Mouse (Mus musculus) kidney, adult 11 months (tissue): Measurements from ENCODE around the gene Aig1.

Source experiments
- DNase-seq: peaks from one replicate; pipeline ENCODE4 v3.0.0; 2022

Aig1 gene

DNA sequence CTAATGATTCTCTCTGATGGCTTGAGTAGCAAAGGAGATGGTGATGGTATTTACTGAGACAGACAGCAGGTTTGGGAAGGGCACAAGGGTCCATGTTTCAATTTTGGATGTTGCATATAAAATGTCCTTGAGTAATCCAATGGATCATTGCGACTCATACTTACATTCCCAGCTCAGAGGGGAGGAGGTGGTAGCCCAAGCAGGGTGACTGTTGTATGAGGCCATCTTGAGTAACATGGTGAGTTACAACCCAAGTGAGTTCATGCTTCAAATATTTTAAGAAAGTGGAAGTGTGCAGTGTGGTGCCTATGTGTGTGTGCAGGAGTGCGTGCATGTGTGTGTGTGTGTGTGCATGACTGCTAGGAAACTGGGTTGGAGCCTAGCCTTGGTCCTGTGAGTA is 93.4 kb downstream of the Aig1 start:
- DNase-seq, result no peak

GRCm38 (mm10) chr10:13774910-13775309 is 93.9 kb downstream of the Aig1 start:
- DNase-seq, result no peak

DNA sequence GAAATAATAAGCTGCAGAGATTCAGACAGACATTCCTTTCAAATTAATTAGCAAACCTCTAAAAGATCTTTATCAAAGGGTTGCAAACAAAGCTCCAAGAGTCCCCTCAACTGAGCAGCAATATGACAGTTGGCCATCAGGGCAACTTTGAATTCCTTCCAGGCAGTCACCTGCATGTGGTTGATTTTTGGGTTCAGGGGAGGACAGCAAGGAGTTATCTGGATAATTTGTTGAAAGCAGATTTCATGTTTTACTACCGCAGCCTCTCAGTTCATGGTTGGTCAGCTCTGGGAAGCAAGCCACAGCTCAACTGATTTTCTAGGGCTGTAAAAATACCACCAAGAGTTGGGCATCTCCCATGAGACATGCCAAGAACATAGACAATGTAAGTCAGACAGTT is 98.1 kb downstream of the Aig1 start:
- DNase-seq, result no peak

- DNase-seq, result no peak
Observed at GRCm38 (mm10) chr10:13769789-13770188, 99.0 kb downstream of the Aig1 start.

DNA sequence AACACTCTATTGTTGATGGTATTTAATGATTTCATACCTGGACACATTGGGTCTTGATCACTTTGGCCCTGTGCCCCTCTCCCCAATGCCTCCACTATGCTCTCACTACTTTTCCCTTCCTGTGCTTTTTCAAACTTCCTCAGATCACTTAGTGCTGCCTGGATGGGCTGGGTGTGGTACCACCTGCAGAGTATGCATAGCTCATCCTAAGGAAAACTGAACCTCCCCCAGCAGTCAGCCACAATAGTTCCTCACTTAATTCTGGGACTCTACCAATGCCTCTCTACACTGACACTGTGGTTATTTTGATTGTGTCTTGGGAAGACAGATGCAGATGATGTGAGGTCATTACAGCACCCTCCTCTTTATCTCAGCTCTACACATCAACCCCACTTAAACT is 99.9 kb downstream of the Aig1 start:
- DNase-seq, result no peak

DNA sequence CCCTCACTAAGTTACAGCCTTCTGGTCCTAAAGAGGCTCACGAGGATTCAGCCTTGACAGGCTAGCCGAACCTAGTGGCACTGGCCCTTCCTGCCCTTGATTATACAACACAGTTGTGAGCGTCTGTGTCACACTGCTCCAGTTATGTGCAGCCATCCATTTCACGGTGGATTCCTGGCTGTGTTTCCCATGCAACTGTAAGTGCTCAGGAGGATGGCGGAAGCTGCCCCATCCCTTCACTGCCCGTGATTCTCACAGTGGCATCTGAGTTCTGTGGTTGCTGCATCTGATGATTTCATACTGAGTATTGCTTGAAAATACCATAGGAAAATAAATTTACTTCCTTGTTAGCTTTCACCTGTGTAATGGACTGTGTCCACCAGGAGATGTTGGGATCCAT is 101.7 kb downstream of the Aig1 start:
- peak; percentile 12 for DNase-seq

- no peak for DNase-seq
Observed at GRCm38 (mm10) chr10:13763151-13763550, 105.6 kb downstream of the Aig1 start.

- DNase-seq, result no peak
Observed at GRCm38 (mm10) chr10:13754712-13755111, 114.1 kb downstream of the Aig1 start.

DNA sequence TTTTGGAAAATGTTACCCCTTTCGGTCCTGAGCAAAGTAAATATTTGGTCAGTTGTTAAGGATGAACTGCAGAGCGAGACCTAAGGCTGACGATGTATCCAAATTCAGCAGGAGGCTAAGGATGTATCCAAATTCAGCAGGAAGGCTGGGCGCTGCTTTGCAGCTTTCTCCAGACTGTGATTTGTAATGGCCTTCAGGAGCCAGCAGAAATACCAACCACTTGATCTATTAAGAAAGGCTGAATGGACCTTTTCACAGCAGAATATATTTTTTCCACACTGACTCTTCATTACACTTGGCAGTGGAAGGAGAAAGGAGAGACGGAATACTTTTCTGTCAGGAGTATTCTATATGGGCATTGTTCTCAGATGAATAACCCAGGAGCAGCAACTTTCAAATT is 115.0 kb downstream of the Aig1 start:
- DNase-seq, result no peak

DNA sequence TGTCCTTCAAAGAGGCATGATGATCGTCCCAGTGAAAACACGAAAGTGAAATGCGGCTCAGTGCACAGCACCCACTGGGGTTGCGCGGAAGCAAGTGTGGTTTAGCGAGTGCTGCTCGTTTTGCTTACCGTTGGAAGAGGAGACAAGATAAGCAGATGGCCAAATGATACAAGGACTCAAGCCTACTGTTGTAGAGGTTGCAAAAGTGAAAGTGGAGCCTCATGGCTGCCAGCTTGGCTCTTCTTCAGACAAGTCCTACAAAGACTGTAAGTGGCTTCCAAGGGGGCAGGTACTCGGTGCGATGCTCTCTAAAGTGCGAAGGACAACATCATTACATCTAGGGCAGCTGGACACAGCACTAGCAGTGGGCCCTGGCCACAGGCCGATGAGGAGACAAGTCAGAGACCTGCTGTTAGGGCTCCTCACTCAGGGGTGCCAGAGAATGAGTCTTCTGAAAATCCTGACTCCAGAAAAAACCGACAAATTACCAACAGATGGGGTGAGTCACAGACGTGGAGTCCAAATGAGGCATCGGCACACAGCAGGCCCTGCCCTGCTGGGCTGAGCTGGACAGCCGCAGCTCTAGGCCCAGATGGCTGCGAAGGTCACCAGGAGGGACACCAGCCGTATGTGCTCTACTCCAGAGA is 129.2 kb downstream of the Aig1 start:
- DNase-seq, result no peak

- DNase-seq, result no peak
Observed at GRCm38 (mm10) chr10:13730039-13730748, 138.6 kb downstream of the Aig1 start.

- no peak for DNase-seq
Observed at GRCm38 (mm10) chr10:13727676-13728075, 141.1 kb downstream of the Aig1 start.

- DNase-seq, result no peak
Observed at GRCm38 (mm10) chr10:13726206-13726605, 142.6 kb downstream of the Aig1 start.

DNA sequence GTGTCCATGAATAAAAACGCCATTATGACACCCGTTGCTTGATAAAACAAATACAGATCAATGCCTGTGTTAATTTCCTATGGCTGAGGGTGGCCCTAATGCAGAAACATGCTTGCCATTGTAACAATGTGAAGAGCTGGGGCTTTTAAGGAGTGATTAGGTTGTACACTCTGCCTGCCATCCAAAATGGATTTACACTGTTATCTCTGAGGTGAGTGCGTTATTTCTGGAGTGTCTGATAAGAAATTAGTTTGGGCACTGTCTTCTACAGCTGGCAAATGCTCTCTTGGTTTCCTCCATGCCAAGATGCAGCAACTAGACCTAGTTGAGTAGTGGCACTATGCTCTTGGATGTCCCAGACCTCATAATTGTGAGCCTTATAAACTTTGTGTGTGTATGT is 143.5 kb downstream of the Aig1 start:
- no peak for DNase-seq

GRCm38 (mm10) chr10:13716132-13716531 is 152.6 kb downstream of the Aig1 start:
- peak; percentile 5 for DNase-seq

- DNase-seq, result no peak
Observed at GRCm38 (mm10) chr10:13715584-13715983, 153.2 kb downstream of the Aig1 start.

DNA sequence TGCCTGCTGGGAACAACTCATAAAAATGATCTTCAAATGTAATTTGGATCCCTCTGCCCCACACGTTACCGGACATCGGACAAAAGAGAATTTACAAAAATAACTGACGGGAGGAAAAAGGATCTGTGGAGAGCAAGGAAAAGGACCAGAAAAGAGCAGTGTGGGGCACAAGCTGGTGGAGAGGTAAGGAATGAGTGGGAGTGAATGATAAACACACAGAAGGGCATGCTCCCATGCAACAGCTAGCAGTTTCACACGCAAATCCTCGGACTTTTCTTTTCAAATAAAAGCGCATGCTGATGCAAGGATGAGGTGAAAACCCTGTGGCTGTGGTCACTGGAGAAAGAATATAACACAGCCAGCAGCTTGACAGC is 153.9 kb downstream of the Aig1 start:
- no peak for DNase-seq

GRCm38 (mm10) chr10:13714199-13714919 is 154.4 kb downstream of the Aig1 start:
- no peak for DNase-seq

DNA sequence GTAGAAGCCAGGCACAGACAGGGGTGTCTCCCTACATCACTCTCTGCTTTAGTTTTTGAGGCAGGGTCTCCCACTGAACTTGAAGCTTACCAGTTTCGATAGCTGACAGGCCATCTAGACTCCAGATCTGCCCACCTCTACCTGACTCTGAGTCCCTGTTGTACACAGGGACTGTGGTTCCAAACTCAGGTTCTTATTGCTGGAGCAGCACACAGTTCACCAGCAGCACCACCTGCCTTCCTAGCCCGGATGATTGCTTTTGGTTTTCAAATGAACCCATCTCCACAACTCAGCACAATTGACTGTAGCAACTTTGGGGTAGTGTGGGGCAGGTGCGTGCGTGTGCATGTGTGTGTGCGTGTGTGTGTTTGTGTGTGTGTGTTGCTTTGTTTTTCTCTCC is 155.1 kb downstream of the Aig1 start:
- DNase-seq, result no peak

- DNase-seq, result no peak
Observed at GRCm38 (mm10) chr10:13713116-13713515, 155.7 kb downstream of the Aig1 start.

GRCm38 (mm10) chr10:13711281-13711829 is 157.4 kb downstream of the Aig1 start:
- no peak for DNase-seq

- no peak for DNase-seq
Observed at GRCm38 (mm10) chr10:13705771-13706170, 163.0 kb downstream of the Aig1 start.

DNA sequence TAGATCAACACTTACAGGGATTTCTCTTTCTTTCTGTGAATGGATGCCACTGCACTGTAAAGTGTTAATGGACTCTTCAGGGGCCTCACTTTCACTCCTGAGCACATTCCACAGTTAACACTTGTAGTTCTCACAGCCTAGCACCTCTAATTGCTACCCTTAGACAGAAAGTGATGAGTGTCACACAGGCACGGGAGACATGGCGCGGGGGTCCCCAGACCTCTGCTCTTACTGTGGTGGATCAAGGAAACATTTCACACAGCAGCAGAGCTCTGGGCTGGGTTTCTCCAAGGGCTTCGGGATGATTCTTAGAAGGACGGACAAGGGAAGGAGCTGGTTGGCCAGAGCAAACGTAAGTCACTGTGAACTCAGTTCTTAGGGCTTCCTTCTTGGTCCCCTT is 166.1 kb downstream of the Aig1 start:
- DNase-seq, result no peak

DNA sequence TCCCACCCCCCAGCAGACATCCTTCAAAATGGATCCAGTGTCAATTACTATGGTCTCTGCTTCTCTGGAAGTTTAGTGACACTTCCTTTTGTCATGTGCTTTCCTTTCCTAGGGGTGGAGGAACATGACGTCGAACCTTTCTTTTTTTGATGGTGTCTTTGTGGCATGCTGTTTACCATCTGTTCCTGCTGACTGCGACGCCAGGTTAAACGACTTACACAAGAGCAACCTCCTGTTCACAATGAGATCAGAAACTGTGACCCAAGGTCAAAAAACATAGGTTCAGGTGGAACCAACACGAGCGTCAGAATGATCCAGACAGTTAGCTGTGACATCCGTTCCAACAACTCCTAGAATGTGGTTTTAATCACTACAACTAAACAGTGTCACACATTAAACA is 166.7 kb downstream of the Aig1 start:
- no peak for DNase-seq
